Mouse (Mus musculus): ENCODE data around the gene Iscu.

DNA sequence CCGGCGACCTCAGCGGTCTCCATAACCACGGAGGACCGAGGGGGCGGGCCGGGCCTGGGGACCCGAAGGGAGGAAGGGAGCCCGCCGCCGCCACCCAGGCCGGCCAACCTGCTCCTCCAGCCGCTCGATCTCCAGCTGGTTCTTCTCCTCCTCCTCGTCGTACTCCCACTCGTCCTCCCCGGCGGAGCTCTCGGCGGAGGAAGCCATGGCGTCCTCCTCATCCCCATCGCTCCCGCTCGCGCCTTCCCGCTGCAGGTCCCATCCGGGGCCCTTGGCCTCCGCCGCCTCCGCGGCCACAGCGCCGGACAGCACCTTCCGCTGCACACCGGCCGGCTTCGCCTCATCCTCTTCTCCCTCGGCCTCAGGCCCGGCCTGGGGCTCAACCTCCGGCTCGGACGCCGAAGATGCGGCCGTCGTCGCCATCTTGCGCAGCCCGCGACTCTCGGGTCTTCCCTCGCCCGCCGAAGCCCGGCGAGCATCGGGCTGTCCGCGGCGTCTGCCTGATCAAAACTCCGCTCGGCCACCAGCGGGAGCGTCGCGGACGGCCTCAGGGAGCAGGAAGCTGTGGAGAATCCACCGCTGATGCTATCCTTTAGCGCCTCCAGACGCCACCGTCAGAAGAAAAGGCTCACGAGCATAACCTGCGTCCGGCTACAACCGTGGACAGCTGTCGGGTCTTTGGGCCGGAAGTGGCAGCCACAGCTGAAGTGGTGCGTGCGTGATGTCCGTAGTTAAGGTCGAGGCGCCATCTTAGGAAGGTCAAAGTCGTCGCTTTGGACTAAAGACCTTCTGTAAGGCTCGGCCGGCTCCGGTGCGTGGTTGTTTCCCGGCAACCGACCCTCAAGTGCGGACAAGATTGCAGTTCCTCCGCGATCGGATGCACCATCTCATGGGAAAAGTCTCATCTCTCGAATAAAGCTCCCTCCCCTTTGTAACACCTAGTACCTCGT lies 1.1 kb upstream of the Iscu start:
- TF ChIP-seq CTCF (IDR thresholded peaks at IDR 0.05; ENCODE audit: low read depth) = no peak
- TF ChIP-seq EP300 (IDR thresholded peaks at IDR 0.05; ENCODE audit: low read depth) = peak; percentile 68

Data from liver, embryonic 14.5 days (tissue).